Mouse (Mus musculus): ENCODE measurements around the gene Kcnq2. TPM values are rescaled to one million over a fixed set of nuclear protein-coding genes. Genes with fewer than 3 reads are reported as not detected.

Kcnq2 gene
- polyA plus RNA-seq, 1 experiment from 2014 or later: 13.9 TPM

GRCm38 (mm10) chr2:181104111-181104510 lies 31.0 kb downstream of the Kcnq2 start:
- Histone ChIP-seq H3K9ac (ENCODE audit: low read length) (no peak overlapping the region), H3K9me3 (ENCODE audit: control insufficient read depth, low read length) (no peaks in the 10 kb centered on the region), H3K4me2 (ENCODE audit: low read depth, low read length, severe bottlenecking) (no peak overlapping the region), H3K27ac (ENCODE audit: low read depth, low read length) (no peak overlapping the region), H3K27me3 (ENCODE audit: control insufficient read depth, insufficient read depth, low read length) (no peaks in the 10 kb centered on the region), H3K4me3 (ENCODE audit: low read depth, low read length) (no peak overlapping the region), H3K4me1 (replicated peaks; ENCODE audit: control insufficient read depth, insufficient read depth, low read length) (peaks cover 5% of the 10 kb centered on the region; the same call in 1 of the 2 replicates), H3K36me3 (ENCODE audit: control insufficient read depth, insufficient read depth, low read length) (no peaks in the 10 kb centered on the region)
- ATAC-seq (replicated peaks; ENCODE audit: low FRiP score) (no peak), DNase-seq (ENCODE audit: low spot score) (no peak)
- 79% methylated on average over 2 of the region's 2 CpGs for WGBS

DNA sequence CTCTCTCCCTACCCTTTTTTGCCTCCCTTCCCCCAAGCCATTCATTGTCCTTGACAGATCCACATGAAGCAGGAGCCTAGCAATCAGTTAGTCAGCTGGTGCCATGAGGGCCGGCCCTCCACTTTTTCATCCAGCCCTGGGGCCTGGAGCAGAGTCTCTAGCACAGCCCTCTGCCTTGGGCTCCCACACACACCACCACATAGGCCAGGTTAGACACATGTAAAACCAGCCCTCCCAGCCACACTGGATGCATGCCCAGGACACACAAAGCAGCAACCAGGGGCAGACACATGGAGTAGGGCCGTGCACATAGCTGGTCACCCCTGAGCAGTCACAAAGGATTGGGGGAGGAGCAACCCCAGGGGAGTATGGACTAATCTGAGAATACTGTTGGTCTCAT lies 32.9 kb downstream of the Kcnq2 start:
- no peak overlapping the region for H3K4me3 ChIP-seq (ENCODE audit: low read depth, low read length)
- 18% methylated on average over 2 of the region's 2 CpGs for WGBS
- no peaks in the 10 kb centered on the region for H3K36me3 ChIP-seq (ENCODE audit: control insufficient read depth, insufficient read depth, low read length)
- no peaks in the 10 kb centered on the region for H3K27me3 ChIP-seq (ENCODE audit: control insufficient read depth, insufficient read depth, low read length)
- H3K9me3 ChIP-seq (ENCODE audit: control insufficient read depth, low read length): no peaks in the 10 kb centered on the region
- no peak overlapping the region for H3K4me2 ChIP-seq (ENCODE audit: low read depth, low read length, severe bottlenecking)
- ATAC-seq (replicated peaks; ENCODE audit: low FRiP score) (0 out of 2 replicates have a peak, but pooled peaks have one; percentile 49), DNase-seq (ENCODE audit: low spot score) (no peak)
- H3K27ac ChIP-seq (ENCODE audit: low read depth, low read length): no peak overlapping the region
- peak overlapping the region; percentile 0; the same call in 1 of the 2 replicates for H3K9ac ChIP-seq (ENCODE audit: low read length)
- H3K4me1 ChIP-seq (replicated peaks; ENCODE audit: control insufficient read depth, insufficient read depth, low read length): peaks cover 5% of the 10 kb centered on the region; the same call in 1 of the 2 replicates

- no peaks in the 10 kb centered on the region for H3K36me3 ChIP-seq (ENCODE audit: control insufficient read depth, insufficient read depth, low read length)
- ATAC-seq (replicated peaks; ENCODE audit: low FRiP score) (no peak), DNase-seq (ENCODE audit: low spot score) (no peak)
- H3K27ac ChIP-seq (ENCODE audit: low read depth, low read length): no peak overlapping the region
- no peaks in the 10 kb centered on the region for H3K9me3 ChIP-seq (ENCODE audit: control insufficient read depth, low read length)
- WGBS: 69% methylated on average over 1 of the region's 1 CpGs
- no peaks in the 10 kb centered on the region for H3K27me3 ChIP-seq (ENCODE audit: control insufficient read depth, insufficient read depth, low read length)
- H3K4me3 ChIP-seq (ENCODE audit: low read depth, low read length): no peak overlapping the region
- H3K4me2 ChIP-seq (ENCODE audit: low read depth, low read length, severe bottlenecking): no peak overlapping the region
- peak overlapping the region; percentile 0; the same call in 1 of the 2 replicates for H3K9ac ChIP-seq (ENCODE audit: low read length)
- H3K4me1 ChIP-seq (replicated peaks; ENCODE audit: control insufficient read depth, insufficient read depth, low read length): peaks cover 5% of the 10 kb centered on the region; the same call in 1 of the 2 replicates
Observed at GRCm38 (mm10) chr2:181101626-181102025, 33.5 kb downstream of the Kcnq2 start.

GRCm38 (mm10) chr2:181100087-181100486 lies 35.0 kb downstream of the Kcnq2 start:
- ATAC-seq (replicated peaks; ENCODE audit: low FRiP score) (no peak), DNase-seq (ENCODE audit: low spot score) (no peak)
- Histone ChIP-seq H3K9me3 (ENCODE audit: control insufficient read depth, low read length) (no peaks in the 10 kb centered on the region), H3K27me3 (ENCODE audit: control insufficient read depth, insufficient read depth, low read length) (no peaks in the 10 kb centered on the region), H3K4me1 (replicated peaks; ENCODE audit: control insufficient read depth, insufficient read depth, low read length) (peaks cover 5% of the 10 kb centered on the region; the same call in 1 of the 2 replicates), H3K4me3 (ENCODE audit: low read depth, low read length) (no peak overlapping the region), H3K9ac (ENCODE audit: low read length) (no peak overlapping the region), H3K4me2 (ENCODE audit: low read depth, low read length, severe bottlenecking) (no peak overlapping the region), H3K27ac (ENCODE audit: low read depth, low read length) (no peak overlapping the region), H3K36me3 (ENCODE audit: control insufficient read depth, insufficient read depth, low read length) (no peaks in the 10 kb centered on the region)
- WGBS: 86% methylated on average over 2 of the region's 2 CpGs

DNA sequence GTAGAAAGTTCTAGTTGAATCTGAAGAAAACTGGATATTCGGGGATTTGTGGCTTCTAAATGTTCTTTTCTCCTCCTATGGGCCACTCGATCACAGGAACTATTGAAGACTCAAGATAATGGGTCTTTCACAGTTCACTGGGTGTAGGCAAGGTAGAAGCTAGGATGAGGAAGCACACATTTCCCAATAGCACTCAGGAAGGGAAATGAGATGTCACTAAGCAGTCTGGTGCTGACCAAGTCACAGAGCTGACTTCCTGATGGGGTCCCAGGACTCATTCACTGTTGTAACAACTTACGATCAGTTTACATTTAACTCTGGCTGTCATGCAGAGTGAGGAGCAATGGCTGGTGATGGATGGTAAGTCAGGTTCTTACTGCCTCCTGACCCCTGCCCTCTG lies 45.0 kb downstream of the Kcnq2 start:
- Histone ChIP-seq H3K4me2 (ENCODE audit: low read depth, low read length, severe bottlenecking) (no peak overlapping the region), H3K4me1 (replicated peaks; ENCODE audit: control insufficient read depth, insufficient read depth, low read length) (no peaks in the 10 kb centered on the region), H3K36me3 (ENCODE audit: control insufficient read depth, insufficient read depth, low read length) (no peaks in the 10 kb centered on the region), H3K9me3 (ENCODE audit: control insufficient read depth, low read length) (no peaks in the 10 kb centered on the region), H3K27ac (ENCODE audit: low read depth, low read length) (no peak overlapping the region), H3K9ac (ENCODE audit: low read length) (no peak overlapping the region), H3K4me3 (ENCODE audit: low read depth, low read length) (no peak overlapping the region), H3K27me3 (ENCODE audit: control insufficient read depth, insufficient read depth, low read length) (no peaks in the 10 kb centered on the region)
- DNase-seq (ENCODE audit: low spot score): no peak
- 87% methylated on average over 3 of the region's 3 CpGs for WGBS
- ATAC-seq (replicated peaks; ENCODE audit: low FRiP score): no peak

- no peaks in the 10 kb centered on the region for H3K27me3 ChIP-seq (ENCODE audit: control insufficient read depth, insufficient read depth, low read length)
- no peak overlapping the region for H3K4me3 ChIP-seq (ENCODE audit: low read depth, low read length)
- H3K4me2 ChIP-seq (ENCODE audit: low read depth, low read length, severe bottlenecking): no peak overlapping the region
- no peaks in the 10 kb centered on the region for H3K9me3 ChIP-seq (ENCODE audit: control insufficient read depth, low read length)
- WGBS: 57% methylated on average over 8 of the region's 8 CpGs
- no peaks in the 10 kb centered on the region for H3K36me3 ChIP-seq (ENCODE audit: control insufficient read depth, insufficient read depth, low read length)
- H3K27ac ChIP-seq (ENCODE audit: low read depth, low read length): no peak overlapping the region
- no peaks in the 10 kb centered on the region for H3K4me1 ChIP-seq (replicated peaks; ENCODE audit: control insufficient read depth, insufficient read depth, low read length)
- ATAC-seq (replicated peaks; ENCODE audit: low FRiP score) (no peak), DNase-seq (ENCODE audit: low spot score) (no peak)
- no peak overlapping the region for H3K9ac ChIP-seq (ENCODE audit: low read length)
Observed at GRCm38 (mm10) chr2:181084997-181085396, 50.1 kb downstream of the Kcnq2 start.

GRCm38 (mm10) chr2:181083945-181084344 lies 51.2 kb downstream of the Kcnq2 start:
- DNase-seq (ENCODE audit: low spot score): no peak

GRCm38 (mm10) chr2:181080886-181081285 lies 54.2 kb downstream of the Kcnq2 start:
- H3K36me3 ChIP-seq (ENCODE audit: control insufficient read depth, insufficient read depth, low read length): no peaks in the 10 kb centered on the region
- peak; percentile 47 for DNase-seq (ENCODE audit: low spot score)
- no peaks in the 10 kb centered on the region for H3K9me3 ChIP-seq (ENCODE audit: control insufficient read depth, low read length)
- H3K27me3 ChIP-seq (ENCODE audit: control insufficient read depth, insufficient read depth, low read length): no peaks in the 10 kb centered on the region
- H3K9ac ChIP-seq (ENCODE audit: low read length): no peak overlapping the region
- no peak overlapping the region for H3K4me2 ChIP-seq (ENCODE audit: low read depth, low read length, severe bottlenecking)
- no peak overlapping the region for H3K27ac ChIP-seq (ENCODE audit: low read depth, low read length)
- 74% methylated on average over 5 of the region's 5 CpGs for WGBS
- no peak for ATAC-seq (replicated peaks; ENCODE audit: low FRiP score)
- H3K4me1 ChIP-seq (replicated peaks; ENCODE audit: control insufficient read depth, insufficient read depth, low read length): no peaks in the 10 kb centered on the region
- H3K4me3 ChIP-seq (ENCODE audit: low read depth, low read length): no peak overlapping the region

More at GRCm38 (mm10) chr2:181083945-181084344, 51.2 kb downstream of the Kcnq2 start:
- Histone ChIP-seq H3K4me1 (replicated peaks; ENCODE audit: control insufficient read depth, insufficient read depth, low read length) (no peaks in the 10 kb centered on the region), H3K4me3 (ENCODE audit: low read depth, low read length) (no peak overlapping the region), H3K27ac (ENCODE audit: low read depth, low read length) (no peak overlapping the region), H3K4me2 (ENCODE audit: low read depth, low read length, severe bottlenecking) (no peak overlapping the region), H3K9me3 (ENCODE audit: control insufficient read depth, low read length) (no peaks in the 10 kb centered on the region), H3K36me3 (ENCODE audit: control insufficient read depth, insufficient read depth, low read length) (no peaks in the 10 kb centered on the region), H3K27me3 (ENCODE audit: control insufficient read depth, insufficient read depth, low read length) (no peaks in the 10 kb centered on the region), H3K9ac (ENCODE audit: low read length) (no peak overlapping the region)
- 74% methylated on average over 4 of the region's 4 CpGs for WGBS
- ATAC-seq (replicated peaks; ENCODE audit: low FRiP score): no peak

DNA sequence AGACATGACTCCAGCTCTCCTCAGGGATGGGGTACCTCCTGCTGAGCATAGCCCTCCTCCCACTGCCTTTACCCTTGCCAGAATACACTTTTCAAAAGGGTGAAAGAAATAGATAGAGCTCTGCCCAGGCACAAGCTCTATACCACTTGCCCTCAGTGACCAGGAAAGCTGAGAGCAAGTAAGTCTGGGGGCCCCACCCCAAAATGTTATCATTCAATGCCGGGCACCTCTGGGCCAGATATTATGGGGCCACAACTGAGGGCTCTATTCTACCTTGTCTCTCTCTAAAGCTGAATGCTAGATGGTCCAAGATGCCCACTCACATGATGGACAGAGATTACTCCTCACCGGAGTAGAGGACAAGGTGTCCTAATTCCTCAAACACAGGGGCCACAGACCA lies 55.6 kb downstream of the Kcnq2 start:
- Histone ChIP-seq H3K36me3 (ENCODE audit: control insufficient read depth, insufficient read depth, low read length) (no peaks in the 10 kb centered on the region), H3K27me3 (ENCODE audit: control insufficient read depth, insufficient read depth, low read length) (no peaks in the 10 kb centered on the region), H3K27ac (ENCODE audit: low read depth, low read length) (no peak overlapping the region), H3K4me1 (replicated peaks; ENCODE audit: control insufficient read depth, insufficient read depth, low read length) (no peaks in the 10 kb centered on the region), H3K9ac (ENCODE audit: low read length) (no peak overlapping the region), H3K9me3 (ENCODE audit: control insufficient read depth, low read length) (no peaks in the 10 kb centered on the region), H3K4me3 (ENCODE audit: low read depth, low read length) (no peak overlapping the region), H3K4me2 (ENCODE audit: low read depth, low read length, severe bottlenecking) (no peak overlapping the region)
- ATAC-seq (replicated peaks; ENCODE audit: low FRiP score) (no peak), DNase-seq (ENCODE audit: low spot score) (no peak)
- WGBS: 85% methylated on average over 2 of the region's 2 CpGs

Data from forebrain, embryonic 11.5 days (tissue).